Mouse (Mus musculus) cerebellum, adult 9-10 months (tissue): ENCODE measurements at regions not wholly inside any gene's neighbourhood (a gene's known extent, or its start where the extent isn't known, plus 50 kb on each side); places are given as distances from the start of the nearest gene placed in this dataset.
"Not testable (repeated sequence)": the region's sequence is repeated elsewhere in the genome, so short reads cannot be mapped to it uniquely, and the experiment has no call there.

Experiments used
- DNase-seq: peaks from one replicate; pipeline ENCODE4 v3.0.0; 2022

DNA sequence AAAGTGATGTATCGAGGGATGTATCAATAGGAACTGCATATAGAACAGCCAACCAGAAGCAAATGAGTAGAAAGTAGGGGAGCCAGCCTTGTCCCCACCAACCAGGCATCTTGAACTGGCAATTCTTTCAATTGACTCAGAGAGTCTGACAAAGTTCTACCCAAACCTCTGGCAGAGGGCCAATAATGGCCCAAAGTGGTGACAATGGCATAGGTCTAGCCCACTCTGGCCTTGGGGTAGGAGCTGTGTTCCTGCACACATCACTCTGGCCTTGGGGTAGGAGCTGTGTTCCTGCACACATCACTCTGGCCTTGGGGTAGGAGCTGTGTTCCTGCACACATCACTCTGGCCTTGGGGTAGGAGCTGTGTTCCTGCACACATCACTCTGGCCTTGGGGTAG lies 373.5 kb downstream of the Tcerg1l start:
- not testable (repeated sequence) for DNase-seq

DNA sequence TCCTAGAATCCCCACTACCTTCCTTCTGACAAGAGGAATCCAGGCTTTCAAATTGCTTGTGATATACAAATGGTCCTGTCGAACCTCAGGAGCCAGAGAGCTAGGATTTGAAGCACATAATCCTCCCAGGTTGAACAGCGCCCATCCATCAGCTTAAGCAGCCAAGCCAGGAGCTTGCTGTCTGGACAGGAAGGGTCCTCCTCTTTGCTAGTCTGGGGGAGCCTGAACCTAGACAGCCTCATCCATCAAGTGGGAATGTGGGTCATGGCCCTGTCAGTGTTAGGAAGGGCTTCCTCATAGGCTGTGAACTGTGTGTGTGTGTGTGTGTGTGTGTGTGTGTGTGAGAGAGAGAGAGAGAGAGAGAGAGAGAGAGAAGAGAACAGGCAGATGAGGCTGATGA lies 345.8 kb downstream of the Tcerg1l start:
- no peak for DNase-seq

DNA sequence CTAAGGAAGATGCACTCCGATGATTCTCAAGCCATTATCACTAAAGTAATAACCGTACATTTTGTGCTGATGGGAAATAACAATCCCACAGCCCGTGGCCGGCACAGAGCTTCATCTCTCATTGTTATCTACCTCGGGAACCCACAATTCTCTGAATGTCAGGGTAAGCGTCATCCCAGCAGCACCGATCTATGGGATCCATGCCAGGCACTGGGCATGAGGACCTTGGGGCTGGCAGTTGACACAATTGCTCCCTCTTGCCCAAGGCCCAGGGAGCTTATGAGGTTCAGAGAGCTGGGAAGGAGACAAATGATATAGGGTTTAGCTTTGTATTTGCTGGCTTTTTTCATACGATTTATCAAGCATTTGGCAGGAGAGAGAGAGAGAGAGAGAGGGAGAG lies 342.8 kb downstream of the Tcerg1l start:
- no peak for DNase-seq

DNA sequence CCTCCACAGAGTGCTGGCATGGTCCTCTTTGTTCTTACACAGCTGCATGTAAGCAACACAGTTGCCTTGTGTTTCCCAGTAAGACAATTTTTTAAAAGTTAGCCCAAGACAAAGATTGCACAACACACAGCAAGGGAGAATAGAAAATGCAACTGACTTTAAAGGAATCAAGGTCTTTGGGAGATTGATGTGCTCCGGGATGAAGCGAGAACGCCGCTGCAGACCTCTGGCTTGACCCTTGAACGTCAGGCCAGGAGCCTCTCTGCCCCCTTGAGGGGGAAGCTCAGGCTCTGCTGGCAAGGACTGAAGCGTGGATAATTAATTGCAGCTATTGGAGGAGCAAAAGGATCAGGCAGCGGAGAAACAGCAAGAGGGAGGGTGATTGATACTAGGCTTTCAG lies 336.4 kb downstream of the Tcerg1l start:
- DNase-seq, result no peak

DNA sequence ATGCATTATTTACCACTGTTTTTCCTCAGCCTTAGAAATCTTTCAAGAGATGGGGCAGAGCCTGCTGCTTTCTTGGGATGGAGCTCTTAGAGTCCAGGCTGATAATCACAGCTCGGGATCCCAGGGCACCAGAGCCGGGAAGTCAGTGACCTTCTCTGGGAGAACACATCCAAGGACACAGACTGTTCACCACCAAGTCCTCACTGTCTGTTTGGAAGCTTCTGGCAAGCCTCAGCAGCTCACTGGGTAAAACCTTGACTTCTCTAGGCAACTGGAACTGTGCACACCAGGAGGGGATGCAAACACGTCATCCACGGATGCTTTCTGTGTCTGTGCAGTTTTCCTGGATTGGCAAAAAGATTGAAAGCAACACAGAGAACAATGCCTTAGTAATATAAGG lies 330.6 kb downstream of the Tcerg1l start:
- DNase-seq, result no peak

DNA sequence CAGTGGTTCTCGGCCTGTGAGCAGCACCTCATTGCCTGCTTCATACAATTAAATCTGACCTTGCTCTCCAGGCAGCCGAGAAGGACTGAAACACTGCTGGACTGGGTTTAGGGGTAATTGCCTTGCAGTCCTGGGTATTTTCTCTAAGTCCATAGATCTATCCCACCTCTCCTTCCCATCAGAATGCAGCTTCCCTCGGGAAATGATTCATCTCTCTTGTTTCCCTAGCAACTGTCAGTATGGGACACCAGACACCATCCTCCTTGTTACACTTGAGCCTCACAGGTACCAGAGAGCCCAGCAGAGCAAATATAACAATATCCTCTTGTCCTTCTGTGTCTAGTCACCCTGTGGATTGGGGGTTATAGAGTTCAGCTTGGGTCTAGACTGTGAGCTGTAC lies 322.3 kb downstream of the Tcerg1l start:
- no peak for DNase-seq

DNA sequence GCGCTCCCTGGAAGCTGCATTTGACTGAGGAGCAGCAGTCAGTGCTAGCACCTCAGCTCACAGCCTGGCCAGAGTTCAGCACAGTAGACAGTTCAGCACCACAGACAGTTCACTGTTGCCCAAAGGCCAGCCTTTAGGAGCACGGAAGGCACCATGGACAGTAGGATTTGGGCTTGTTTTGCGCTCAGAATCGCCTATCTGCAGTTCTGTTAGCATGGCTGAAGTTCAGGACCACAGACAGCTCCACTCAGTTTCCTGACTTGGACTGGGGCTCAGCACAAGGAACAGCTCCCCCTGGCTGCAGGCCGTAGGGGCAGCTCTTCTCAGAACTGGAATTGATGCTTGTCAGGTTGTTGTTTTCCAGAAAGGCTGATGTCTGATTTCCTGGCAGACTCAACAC lies 313.6 kb downstream of the Tcerg1l start:
- peak; percentile 21 for DNase-seq

DNA sequence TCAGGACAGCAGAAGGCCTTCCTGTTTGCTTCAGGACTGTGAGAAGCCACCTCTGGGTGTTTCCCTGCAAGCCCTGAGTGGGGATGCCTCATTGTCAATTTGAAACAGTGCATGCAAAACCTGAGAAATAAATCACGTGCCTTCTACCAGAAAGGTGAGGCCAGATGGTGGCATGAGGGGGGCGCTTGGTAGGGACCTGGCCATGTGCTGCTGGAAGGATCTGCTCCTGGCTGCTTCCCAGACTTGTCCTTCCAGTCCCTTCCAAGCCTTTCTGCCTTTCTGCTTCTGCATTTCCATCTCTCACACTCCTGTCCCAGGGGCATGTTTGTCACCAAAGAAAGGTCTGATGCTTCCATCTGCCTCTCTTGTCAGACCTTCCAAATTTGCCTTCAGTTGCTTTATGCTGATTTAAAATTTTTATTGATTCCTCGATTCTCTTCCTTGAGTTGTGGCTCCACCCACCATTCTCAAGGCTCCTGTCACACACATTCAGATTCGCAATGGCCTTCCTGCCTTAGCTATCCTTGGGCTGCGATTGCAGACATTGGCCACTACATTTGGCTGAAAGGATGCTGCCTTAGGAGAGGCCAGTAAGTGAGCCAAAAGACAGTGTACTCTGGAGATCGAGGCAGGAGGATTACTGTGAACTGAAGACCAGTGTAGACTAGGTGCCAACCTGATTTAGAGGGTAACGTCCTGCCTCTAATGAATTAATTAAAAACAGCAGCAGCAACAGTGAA lies 289.9 kb downstream of the Tcerg1l start:
- peak; percentile 49 for DNase-seq

DNA sequence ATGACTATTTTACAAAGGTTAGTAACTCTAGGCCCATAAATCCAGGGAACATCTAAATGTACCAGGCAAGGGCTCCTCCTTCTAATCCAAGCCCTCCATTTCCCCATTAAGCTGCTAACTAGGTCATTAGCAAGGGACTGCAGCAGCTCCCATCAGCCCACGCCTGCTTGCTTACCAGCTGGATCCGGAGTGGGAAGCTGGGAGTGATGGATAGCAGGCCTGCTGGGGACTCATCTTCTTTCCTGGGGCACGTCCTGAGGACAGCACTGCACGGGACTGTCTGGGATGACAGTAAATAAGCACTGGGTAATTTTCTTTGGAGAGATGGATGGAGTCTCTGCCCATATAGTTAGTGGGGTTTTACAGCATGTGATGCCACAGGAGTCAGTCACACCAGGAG lies 276.0 kb downstream of the Tcerg1l start:
- DNase-seq, result no peak

DNA sequence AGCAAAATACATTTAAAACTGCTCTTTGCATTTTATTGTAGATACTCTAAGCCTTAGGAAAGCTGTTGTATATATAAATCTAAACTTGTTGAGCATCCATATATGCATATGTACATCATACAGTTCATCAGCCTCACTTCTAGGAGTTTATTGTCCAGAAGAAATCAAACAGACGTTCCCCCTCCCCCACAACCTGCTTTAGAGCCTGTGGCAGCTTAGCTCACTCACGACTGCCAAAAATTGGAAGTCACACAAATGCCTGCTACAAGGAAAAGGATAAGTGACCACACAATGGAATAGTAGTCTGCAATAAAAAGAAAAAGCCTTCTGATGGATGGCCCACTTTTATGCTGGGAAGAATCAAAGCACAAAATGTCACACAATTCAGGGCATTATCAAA lies 267.8 kb downstream of the Tcerg1l start:
- DNase-seq, result no peak

DNA sequence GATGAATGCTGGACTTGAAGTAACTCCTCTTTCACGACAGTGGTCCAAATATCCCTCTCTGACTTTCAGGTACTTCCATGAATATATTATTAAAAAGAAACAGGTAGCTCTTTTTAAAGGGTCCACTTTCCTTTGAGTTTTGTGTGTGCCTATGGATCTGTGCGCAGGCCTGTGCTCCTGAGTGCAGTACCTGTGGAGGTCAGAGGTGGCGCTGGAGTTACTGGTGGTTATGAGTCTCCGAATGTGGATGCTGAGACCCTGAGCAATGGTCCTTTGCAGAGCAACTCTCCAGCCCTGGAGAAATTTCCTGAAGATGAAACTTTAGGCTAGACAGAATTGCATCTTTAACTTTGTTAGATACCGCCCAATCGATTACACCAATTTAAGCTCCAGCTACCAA lies 264.1 kb downstream of the Tcerg1l start:
- DNase-seq, result no peak

DNA sequence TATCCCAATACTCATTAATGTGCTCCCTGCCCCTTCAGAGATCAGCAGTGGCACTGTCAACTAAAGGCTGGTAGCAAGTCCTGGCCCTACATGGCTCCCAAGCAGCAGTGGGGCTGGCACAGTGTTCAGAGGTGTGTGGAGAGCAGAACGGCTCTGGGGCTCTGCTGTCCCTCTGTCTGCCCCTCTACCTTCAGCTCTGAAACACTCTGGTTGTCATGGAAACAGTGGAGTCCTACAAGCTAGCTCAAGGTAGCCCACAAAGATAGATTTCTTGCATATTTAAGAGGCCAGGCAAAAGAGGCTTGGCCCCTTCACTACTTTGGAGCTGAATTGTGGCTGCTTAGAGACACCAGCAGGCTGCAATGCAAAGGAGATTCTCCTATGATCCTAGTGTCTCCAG lies 259.6 kb downstream of the Tcerg1l start:
- DNase-seq, result no peak

DNA sequence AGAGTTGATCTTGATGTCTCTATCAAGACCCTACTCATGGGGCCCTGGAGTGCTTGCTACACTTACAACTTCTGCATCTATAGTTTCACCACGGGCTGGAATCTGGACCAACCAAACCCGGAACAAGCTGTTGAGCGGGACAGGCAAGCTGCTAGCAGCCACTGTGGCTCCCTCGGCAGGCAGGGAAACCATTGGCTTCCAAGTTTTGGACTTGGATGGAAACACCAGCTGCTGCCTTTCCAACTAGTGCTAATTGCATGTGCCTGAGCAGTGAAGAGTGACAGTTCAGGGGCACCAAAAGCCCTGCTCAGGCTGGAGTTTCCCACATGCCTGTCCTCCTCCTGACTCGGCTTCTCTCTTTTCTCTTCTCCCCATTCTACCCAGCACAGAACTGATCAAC lies 257.8 kb downstream of the Tcerg1l start:
- DNase-seq, result no peak

DNA sequence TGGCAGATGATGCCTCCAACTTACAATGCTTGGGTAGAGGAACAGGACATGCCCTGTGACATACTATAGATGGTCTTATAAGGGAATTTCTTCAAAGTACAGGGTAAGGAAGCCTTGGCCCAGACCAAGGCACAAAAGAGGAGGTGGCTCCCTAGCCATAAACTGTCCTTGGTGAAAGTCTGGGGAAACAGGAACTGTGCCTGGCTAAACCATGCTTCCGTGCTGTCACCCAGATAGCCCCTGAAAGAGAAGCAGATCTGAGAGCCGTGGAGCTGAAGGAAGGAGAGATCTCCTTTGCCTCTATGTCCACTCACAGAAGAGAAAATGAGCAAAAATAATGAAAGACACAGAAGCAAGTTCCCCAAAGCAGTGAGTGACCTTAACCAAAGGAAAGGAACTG lies 248.0 kb downstream of the Tcerg1l start:
- no peak for DNase-seq

DNA sequence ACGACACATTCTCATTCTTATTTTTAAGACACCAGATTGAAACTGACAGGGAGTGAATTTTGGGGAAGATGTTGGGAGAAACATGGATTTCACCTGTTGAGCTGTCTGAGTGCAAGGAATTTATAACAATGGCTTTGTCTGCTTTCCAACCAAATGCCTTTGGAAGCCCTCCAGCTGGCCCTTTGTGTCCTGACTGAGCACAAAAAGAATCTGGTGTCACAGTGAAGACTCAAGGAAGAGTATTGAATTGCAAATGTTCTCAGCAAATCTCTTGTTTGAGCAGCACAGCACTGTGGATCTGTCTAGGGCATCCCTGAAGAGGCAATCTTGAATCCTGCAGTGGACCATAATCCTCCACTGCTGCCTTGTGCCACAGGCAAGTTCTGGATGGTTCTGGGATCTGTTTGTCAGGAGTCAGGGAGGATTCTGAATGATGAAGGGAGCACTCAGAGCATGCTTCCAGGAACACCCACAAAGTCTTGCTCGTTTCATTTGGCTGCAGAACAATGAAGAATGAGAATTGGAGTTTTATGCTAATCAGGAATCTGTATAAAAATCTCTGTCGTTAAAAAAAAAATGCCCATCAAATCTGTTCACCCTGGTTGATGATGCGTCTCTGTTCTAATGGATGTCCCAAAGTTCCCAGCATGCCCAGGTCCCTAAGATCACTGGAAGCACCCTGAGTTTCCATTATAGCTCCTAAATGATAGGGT lies 243.9 kb downstream of the Tcerg1l start:
- DNase-seq, result no peak
